Mouse (Mus musculus) CH12.LX (cell line): ENCODE measurements at regions not wholly inside any gene's neighbourhood (a gene's known extent, or its start where the extent isn't known, plus 50 kb on each side); places are given as distances from the start of the nearest gene placed in this dataset.

Source experiments
- DNase-seq: peaks from one replicate; pipeline ENCODE4 v3.0.0-alpha.2; 2013; ENCODE audit errors: extremely low read depth
- H3K27ac ChIP-seq: 2 replicates; pipeline ENCODE4 v1.5.1; 2012; ENCODE audit warnings: low read depth, mild to moderate bottlenecking, control low read depth, moderate library complexity; ENCODE audit not compliant: insufficient read depth
- H3K27me3 ChIP-seq: replicated peaks from 2 replicates; pipeline ENCODE3; 2012; ENCODE audit warnings: inconsistent platforms
- H3K36me3 ChIP-seq, 2 experiments: replicated peaks in 1 of 2; 2 replicates each; pipeline versions ENCODE3 to v1.6.1; 2012; ENCODE audit warnings: inconsistent platforms in 1 of 2, low read length in 1 of 2, mild to moderate bottlenecking in 1 of 2, mixed read lengths in 1 of 2, moderate library complexity in 1 of 2; ENCODE audit not compliant: control insufficient read depth in 1 of 2, insufficient read depth in 1 of 2
- H3K4me1 ChIP-seq, 2 experiments: 2 replicates each; pipeline ENCODE4 v1.6.1; 2012; ENCODE audit warnings: inconsistent platforms in 1 of 2, moderate library complexity in 1 of 2; ENCODE audit not compliant: insufficient read depth in 2 of 2, control insufficient read depth in 1 of 2
- H3K4me2 ChIP-seq: 2 replicates; pipeline ENCODE4 v1.6.1; 2012; ENCODE audit warnings: low read depth, mild to moderate bottlenecking, control low read depth; ENCODE audit not compliant: poor library complexity, insufficient read depth, severe bottlenecking
- H3K4me3 ChIP-seq, 3 experiments: fragments of 150-350 bp in 1 of 3; sonication (generic) in 1 of 3; replicated peaks in 1 of 3; 2 replicates each; pipeline versions ENCODE3 to v1.5.1; 2011 to 2012; ENCODE audit warnings: low read depth in 2 of 3, low read length in 2 of 3, mild to moderate bottlenecking in 2 of 3, moderate library complexity in 2 of 3, control low read depth in 1 of 3, improper control_type of control experiment in 1 of 3, inconsistent platforms in 1 of 3, mixed read lengths in 1 of 3; ENCODE audit not compliant: poor library complexity in 1 of 3
- H3K79me2 ChIP-seq: replicated peaks from 2 replicates; pipeline ENCODE4 v1.6.1; 2012; ENCODE audit warnings: mild to moderate bottlenecking, moderate library complexity; ENCODE audit not compliant: control insufficient read depth, poor library complexity, insufficient read depth, severe bottlenecking; ENCODE audit errors: extremely low read depth
- H3K9ac ChIP-seq: 2 replicates; pipeline ENCODE4 v1.6.1; 2012; ENCODE audit warnings: low read depth, mild to moderate bottlenecking, control low read depth, moderate library complexity; ENCODE audit not compliant: insufficient read depth
- H3K9me3 ChIP-seq: replicated peaks from 2 replicates; pipeline ENCODE3; 2012; ENCODE audit warnings: low read length, inconsistent platforms, mixed read lengths
- BHLHE40 ChIP-seq: IDR thresholded peaks from 2 replicates; pipeline ENCODE4 v1.6.1; 2011; ENCODE audit warnings: mild to moderate bottlenecking, low read depth, low read length, improper control_type of control experiment
- E2F4 ChIP-seq: IDR thresholded peaks from 2 replicates; pipeline ENCODE4 v1.6.1; 2011; ENCODE audit warnings: low read depth, low read length, improper control_type of control experiment; ENCODE audit not compliant: insufficient replicate concordance
- ELF1 ChIP-seq: IDR thresholded peaks from 2 replicates; pipeline ENCODE4 v1.6.1; 2014; ENCODE audit warnings: low read depth, mild to moderate bottlenecking, inconsistent platforms, low read length, improper control_type of control experiment
- GABPA ChIP-seq: IDR thresholded peaks from 2 replicates; pipeline ENCODE4 v1.6.1; 2012; ENCODE audit warnings: low read depth, low read length, improper control_type of control experiment, inconsistent platforms; ENCODE audit not compliant: insufficient replicate concordance
- IRF4 ChIP-seq: IDR thresholded peaks from 2 replicates; pipeline ENCODE4 v1.6.1; 2014; ENCODE audit warnings: low read depth, mild to moderate bottlenecking, inconsistent platforms, low read length, improper control_type of control experiment
- JUN ChIP-seq: IDR thresholded peaks from 2 replicates; pipeline ENCODE4 v1.6.1; 2011; ENCODE audit warnings: low read depth, mild to moderate bottlenecking, low read length, improper control_type of control experiment, moderate library complexity; ENCODE audit not compliant: insufficient read depth
- JUND ChIP-seq: conservative IDR thresholded peaks from 2 replicates; pipeline ENCODE4 v1.6.1; 2011; ENCODE audit warnings: low read depth, low read length, improper control_type of control experiment
- KAT2A ChIP-seq: IDR thresholded peaks from 2 replicates; pipeline ENCODE4 v1.6.1; 2012; ENCODE audit warnings: low read length, improper control_type of control experiment, inconsistent platforms; ENCODE audit not compliant: insufficient replicate concordance
- MAFK ChIP-seq: IDR thresholded peaks from 2 replicates; pipeline ENCODE4 v1.6.1; 2011; ENCODE audit warnings: low read length, improper control_type of control experiment; ENCODE audit not compliant: insufficient replicate concordance
- MAZ ChIP-seq: IDR thresholded peaks from 2 replicates; pipeline ENCODE4 v1.6.1; 2012; ENCODE audit warnings: low read depth, mild to moderate bottlenecking, inconsistent platforms, low read length, improper control_type of control experiment, moderate library complexity
- MEF2A ChIP-seq: IDR thresholded peaks from 2 replicates; pipeline ENCODE4 v1.6.1; 2014; ENCODE audit warnings: low read depth, mild to moderate bottlenecking, inconsistent platforms, low read length, improper control_type of control experiment, borderline replicate concordance
- MYC ChIP-seq: IDR thresholded peaks from 2 replicates; pipeline ENCODE4 v1.6.1; 2011; ENCODE audit warnings: low read depth, mild to moderate bottlenecking, improper control_type of control experiment, low read length
- NELFE ChIP-seq: IDR thresholded peaks from 2 replicates; pipeline ENCODE4 v1.6.1; 2011; ENCODE audit warnings: low read depth, low read length, improper control_type of control experiment
- RCOR1 ChIP-seq: conservative IDR thresholded peaks from 2 replicates; pipeline ENCODE4 v1.6.1; 2012; ENCODE audit warnings: low read depth, mild to moderate bottlenecking, inconsistent platforms, low read length, improper control_type of control experiment
- TBP ChIP-seq: conservative IDR thresholded peaks from 2 replicates; pipeline ENCODE4 v1.6.1; 2011; ENCODE audit warnings: low read depth, low read length, improper control_type of control experiment
- USF1 ChIP-seq: IDR thresholded peaks from 2 replicates; pipeline ENCODE4 v1.6.1; 2014; ENCODE audit warnings: low read depth, mild to moderate bottlenecking, inconsistent platforms, low read length, improper control_type of control experiment
- USF2 ChIP-seq: conservative IDR thresholded peaks from 2 replicates; pipeline ENCODE4 v1.6.1; 2011; ENCODE audit warnings: low read depth, low read length, improper control_type of control experiment
- ZC3H11A ChIP-seq: IDR thresholded peaks from 2 replicates; pipeline ENCODE4 v1.6.1; 2012; ENCODE audit warnings: low read depth, mild to moderate bottlenecking, inconsistent platforms, low read length, improper control_type of control experiment
- ZKSCAN1 ChIP-seq: IDR thresholded peaks from 2 replicates; pipeline ENCODE4 v1.6.1; 2012; ENCODE audit warnings: low read depth, inconsistent platforms, low read length, improper control_type of control experiment, borderline replicate concordance
- ZMIZ1 ChIP-seq: IDR thresholded peaks from 2 replicates; pipeline ENCODE4 v1.6.1; 2012; ENCODE audit warnings: low read depth, mild to moderate bottlenecking, inconsistent platforms, low read length, improper control_type of control experiment
- dilution Hi-C: fragments of 300-500 bp; cut with MboI; formaldehyde crosslinking; loops from 2 replicates; pipeline ENCODE4 v1.14.3; 2020; ENCODE audit warnings: low sequenced_read_pairs; ENCODE audit not compliant: extremely low pct_unique_long_range_greater_than_20kb, extremely low pct_ligation_motif_present
- in situ Hi-C: fragments of 300-500 bp; cut with MboI; formaldehyde crosslinking; loops from 3 replicates; pipeline ENCODE4 v1.14.3; 2019; ENCODE audit warnings: low sequenced_read_pairs, low pct_ligation_motif_present, low pct_unique_long_range_greater_than_20kb, mixed read lengths

- Histone ChIP-seq H3K27ac (no peak overlapping the region), H3K4me2 (no peak overlapping the region), H3K36me3 (no peaks in the 10 kb centered on the region), H3K9ac (no peak overlapping the region), H3K9me3 (peaks cover 5% of the 10 kb centered on the region), H3K4me3 (no peak overlapping the region), H3K79me2 (no peaks in the 10 kb centered on the region), H3K4me1 (no peaks in the 10 kb centered on the region), H3K27me3 (peaks cover 58% of the 10 kb centered on the region)
- dilution Hi-C loops, result no loop called here
- no peak for DNase-seq
- TF ChIP-seq USF2 (no peak), JUN (no peak), ZC3H11A (no peak), MAFK (no peak), BHLHE40 (no peak), MYC (no peak), ZMIZ1 (no peak), ELF1 (no peak), USF1 (no peak), GABPA (no peak), TBP (no peak), KAT2A (no peak), JUND (no peak), MAZ (no peak), E2F4 (no peak), ZKSCAN1 (no peak), RCOR1 (no peak), MEF2A (no peak), IRF4 (no peak), NELFE (no peak)
- in situ Hi-C loops, result loop anchor here (5.0 kb wide), 1 partner anchor 123 kb away; the partner anchor contains the start of gene Spsb1
Measured at GRCm38 (mm10) chr4:149834646-149835156, 60.6 kb upstream of the Slc25a33 start.
